Mouse (Mus musculus) lung, adult 2 months (tissue): ENCODE measurements around the gene Ube2i. TPM values are rescaled to one million over a fixed set of nuclear protein-coding genes. Genes with fewer than 3 reads are reported as not detected.

Source experiments
- DNase-seq: peaks from one replicate; pipeline ENCODE4 v3.0.0; 2022
- H3K4me1 ChIP-seq: fragments of 200-500 bp; 2 replicates; pipeline ENCODE4 v1.6.1; 2011; ENCODE audit warnings: low read length; ENCODE audit not compliant: control insufficient read depth, insufficient read depth
- H3K4me3 ChIP-seq: fragments of 200-500 bp; replicated peaks from 2 replicates; pipeline ENCODE3; 2011; ENCODE audit warnings: low read depth, mild to moderate bottlenecking, control low read depth, low read length; ENCODE audit errors: extremely low read depth
- CTCF ChIP-seq: fragments of 200-500 bp; IDR thresholded peaks from 2 replicates; pipeline ENCODE4 v1.5.1; 2011; ENCODE audit warnings: mild to moderate bottlenecking, low read length, control low read depth; ENCODE audit not compliant: insufficient read depth
- POLR2A ChIP-seq: fragments of 200-500 bp; IDR thresholded peaks from 2 replicates; pipeline ENCODE4 v1.6.1; 2011; ENCODE audit warnings: low read depth, mild to moderate bottlenecking, control low read depth, low read length, borderline replicate concordance; ENCODE audit errors: extremely low read depth
- WGBS: fragments of 180-500 bp; shearing (Covaris S2); methylation state at CpG from one replicate; pipeline ENCODE4 v1.1.7; 2018; 5-methylcytosine and 5-hydroxymethylcytosine counted together
- polyA plus RNA-seq: library from polyadenylated mRNA; depleted of rRNA; stranded (reverse); fragments of >200 nt; gene quantifications from 2 replicates; pipeline ENCODE4 v1.2.3, GENCODE M21; 2012; rRNA removed

The Ube2i gene
- polyA plus RNA-seq, 1 experiment: 178 TPM

GRCm38 (mm10) chr17:25220746-25221145 lies 53.7 kb downstream of the Ube2i start:
- 71% methylated on average over 1 of the region's 1 CpGs for WGBS
- Histone ChIP-seq H3K4me1 (peaks cover 11% of the 10 kb centered on the region), H3K4me3 (no peak overlapping the region)
- no peak for TF ChIP-seq POLR2A
- no peak for TF ChIP-seq CTCF
- no peak for DNase-seq

DNA sequence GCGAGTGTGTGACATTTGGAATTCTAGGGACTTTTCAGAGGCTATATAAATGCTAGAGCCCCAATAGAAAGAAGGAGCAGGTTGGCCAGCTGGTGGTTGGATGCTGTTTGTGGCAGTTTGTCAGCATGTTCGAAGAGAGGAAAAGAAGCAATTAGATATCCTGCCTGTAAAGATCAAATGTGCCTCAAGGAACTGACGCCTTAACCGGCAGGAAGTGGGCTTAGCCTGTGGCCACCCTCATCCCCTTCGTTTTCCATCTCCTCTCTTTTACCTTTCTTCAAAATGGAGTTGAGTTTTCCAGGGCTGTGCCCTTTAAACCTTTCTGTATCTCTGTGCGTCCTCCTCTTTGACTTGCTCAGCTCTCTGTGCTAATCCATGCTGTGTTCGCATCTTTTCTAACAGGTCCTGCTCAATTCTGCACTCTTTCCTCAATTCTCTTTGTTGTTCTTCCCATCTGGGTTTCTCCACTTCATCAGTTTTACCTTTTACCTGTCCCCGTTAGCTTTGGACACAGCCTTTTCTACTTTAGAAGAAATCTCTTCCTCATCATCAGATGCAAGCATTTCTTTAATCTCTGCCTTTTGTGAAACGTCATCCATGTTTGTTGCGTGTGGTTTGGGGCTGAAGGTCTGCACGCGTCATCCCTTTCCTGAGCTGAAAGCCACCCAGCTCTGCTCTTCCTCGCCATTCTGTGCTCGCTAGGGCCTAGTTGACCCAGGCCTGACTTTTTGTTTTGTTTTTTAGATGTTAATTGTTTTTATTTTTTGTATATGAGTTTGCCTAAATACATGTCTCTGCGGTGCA lies 54.7 kb downstream of the Ube2i start:
- TF ChIP-seq POLR2A (no peak), CTCF (no peak)
- H3K4me3 ChIP-seq: no peak overlapping the region
- WGBS: 88% methylated on average over 15 of the region's 15 CpGs
- peaks cover 11% of the 10 kb centered on the region for H3K4me1 ChIP-seq
- no peak for DNase-seq

- H3K4me3 ChIP-seq: no peak overlapping the region
- peaks cover 11% of the 10 kb centered on the region for H3K4me1 ChIP-seq
- DNase-seq: no peak
- WGBS: 91% methylated on average over 9 of the region's 9 CpGs
- TF ChIP-seq CTCF (no peak), POLR2A (no peak)
Observed at GRCm38 (mm10) chr17:25218967-25219366, 55.5 kb downstream of the Ube2i start.

DNA sequence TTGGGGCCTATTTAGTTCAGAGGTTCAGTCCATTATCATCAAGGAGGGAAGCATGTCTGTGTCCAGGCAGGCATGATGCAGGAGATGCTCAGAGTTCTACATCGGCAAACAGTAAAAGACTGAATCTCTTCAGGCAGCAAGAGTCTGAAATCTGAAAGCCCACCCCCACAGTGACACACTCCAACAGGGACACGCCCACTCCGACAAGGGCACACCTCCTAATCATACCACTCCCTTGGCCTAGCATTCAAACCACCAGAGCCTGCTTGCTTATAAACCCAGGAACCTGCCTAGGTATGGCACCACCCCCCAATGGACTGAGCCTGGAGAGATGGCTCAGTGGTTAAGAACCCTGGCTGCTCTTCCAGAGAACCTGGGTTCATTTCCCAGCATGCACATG lies 59.0 kb downstream of the Ube2i start:
- DNase-seq: no peak
- Histone ChIP-seq H3K4me1 (no peaks in the 10 kb centered on the region), H3K4me3 (no peak overlapping the region)
- 84% methylated on average over 3 of the region's 3 CpGs for WGBS
- TF ChIP-seq POLR2A: no peak
- TF ChIP-seq CTCF: no peak

Other genes with a start within 250 kb of the Ube2i start
- gene Tmem204, start 191.0 kb downstream of the Ube2i start, polyA plus RNA-seq: 340 and 393 TPM in 2 replicates
- gene Telo2, start 158.7 kb downstream of the Ube2i start, polyA plus RNA-seq: 17.9 and 19.2 TPM in 2 replicates
- not detected in 2 replicates for gene Ptx4, start 153.9 kb downstream of the Ube2i start, polyA plus RNA-seq
- 35.3 and 44.6 TPM in 2 replicates for gene Clcn7, start 141.2 kb downstream of the Ube2i start, polyA plus RNA-seq
- not detected in 2 replicates for gene Ccdc154, start 112.2 kb downstream of the Ube2i start, polyA plus RNA-seq
- gene Gm38655, start 99.2 kb downstream of the Ube2i start, polyA plus RNA-seq: 6.2 and 6.9 TPM in 2 replicates
- 9.4 and 10.2 TPM in 2 replicates for gene BC003965, start 90.1 kb downstream of the Ube2i start, polyA plus RNA-seq
- 29.8 and 32.0 TPM in 2 replicates for gene Unkl, start 86.2 kb downstream of the Ube2i start, polyA plus RNA-seq
- 46.3 and 55.6 TPM in 2 replicates for gene Gnptg, start 34.5 kb downstream of the Ube2i start, polyA plus RNA-seq
- 16.9 TPM in 2 replicates for gene Tsr3, start 34.5 kb downstream of the Ube2i start, polyA plus RNA-seq
- gene Baiap3, start 18.3 kb downstream of the Ube2i start, polyA plus RNA-seq: 23.8 and 28.3 TPM in 2 replicates
- gene Prss34, start 23.8 kb upstream of the Ube2i start, polyA plus RNA-seq: 0.27 and 0.46 TPM in 2 replicates
- gene Prss28, start 34.0 kb upstream of the Ube2i start, polyA plus RNA-seq: not detected in 2 replicates
- not detected in 2 replicates for gene Prss29, start 44.0 kb upstream of the Ube2i start, polyA plus RNA-seq
- 0.27 and 0.32 TPM in 2 replicates for gene Tpsab1, start 70.9 kb upstream of the Ube2i start, polyA plus RNA-seq
- gene Tpsb2, start 91.7 kb upstream of the Ube2i start, polyA plus RNA-seq: 6.4 and 6.5 TPM in 2 replicates
- gene Tpsg1, start 94.7 kb upstream of the Ube2i start, polyA plus RNA-seq: 0.17 and 0.65 TPM in 2 replicates
- 1.9 and 3.2 TPM in 2 replicates for gene Cacna1h, start 159.2 kb upstream of the Ube2i start, polyA plus RNA-seq
- gene Tekt4, start 180.0 kb upstream of the Ube2i start, polyA plus RNA-seq: 11.4 and 11.9 TPM in 2 replicates
- 0.06 and 0.08 TPM in 2 replicates for gene Sstr5, start 222.7 kb upstream of the Ube2i start, polyA plus RNA-seq